Mouse (Mus musculus): ENCODE data around the gene Gm10770.
A peak's percentile ranks its signal among the peaks of the same experiment; 100 is the strongest.
"Not testable (repeated sequence)": the region's sequence is repeated elsewhere in the genome, so short reads cannot be mapped to it uniquely, and the experiment has no call there.

The Gm10770 gene

DNA sequence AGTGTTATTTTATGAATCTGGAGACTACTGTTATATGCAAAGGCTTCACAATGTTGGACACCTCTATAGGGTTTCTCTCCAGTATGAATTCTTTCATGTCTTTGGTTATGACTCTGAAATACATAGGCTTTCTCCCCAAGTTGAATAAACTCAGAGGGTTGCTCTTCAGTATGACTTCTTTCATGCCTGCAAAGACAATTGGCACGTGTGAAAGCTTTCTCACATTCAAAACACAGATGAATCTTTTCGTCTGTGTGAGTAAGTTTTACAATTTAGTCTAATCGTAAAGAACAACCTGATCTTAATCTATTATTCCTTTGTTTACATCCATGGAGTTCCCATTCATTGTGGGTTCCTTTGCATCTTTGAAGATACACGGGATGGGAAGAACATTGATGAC lies at the start of gene Gm10770:
Gene Gm10770 (minus strand): TSS at position 101 of the 400 bp plus-strand sequence.
- DNase-seq (ENCODE audit: low spot score in 2 of 2): not testable (repeated sequence)

DNA sequence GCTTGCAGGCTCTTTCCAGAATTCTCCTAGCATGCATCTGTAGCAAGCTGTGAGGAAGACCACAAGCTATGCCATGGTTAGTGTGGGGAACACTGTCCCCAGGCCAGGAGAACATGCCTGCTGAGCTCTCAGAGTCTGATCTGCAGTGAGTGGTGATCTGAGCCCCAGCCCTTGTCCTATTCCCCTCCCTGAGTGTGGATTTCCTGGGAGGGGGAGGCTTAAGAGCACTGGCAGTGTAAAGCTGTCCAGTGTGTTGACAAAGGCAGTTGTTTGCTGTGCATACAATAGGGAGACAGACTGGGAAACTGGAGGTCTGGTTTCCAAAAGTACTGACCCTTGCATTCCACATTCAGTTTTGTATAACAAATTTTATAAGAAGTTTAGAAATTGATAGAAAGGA lies 43.8 kb upstream of the Gm10770 start:
- DNase-seq (ENCODE audit: low spot score in 2 of 2): not testable (repeated sequence)

DNA sequence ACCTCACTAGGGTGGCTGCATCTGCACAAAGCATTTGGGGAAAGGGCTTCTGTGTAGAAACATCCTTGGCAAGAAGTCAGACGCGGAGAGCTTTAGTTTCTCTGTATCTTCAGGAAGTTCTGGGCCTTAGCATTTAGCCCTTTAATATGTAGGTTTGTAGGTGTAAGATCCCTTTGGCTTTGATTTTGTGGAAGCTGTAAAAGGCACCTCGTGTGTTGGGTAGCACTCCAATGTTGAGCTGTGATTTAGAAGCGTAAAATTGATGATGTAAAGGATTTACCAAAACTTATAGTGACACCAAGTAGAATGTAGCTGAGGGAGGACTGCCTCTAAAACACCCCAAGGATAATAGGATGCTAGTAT lies 38.9 kb upstream of the Gm10770 start:
- DNase-seq (ENCODE audit: low spot score in 2 of 2): not testable (repeated sequence)

DNA sequence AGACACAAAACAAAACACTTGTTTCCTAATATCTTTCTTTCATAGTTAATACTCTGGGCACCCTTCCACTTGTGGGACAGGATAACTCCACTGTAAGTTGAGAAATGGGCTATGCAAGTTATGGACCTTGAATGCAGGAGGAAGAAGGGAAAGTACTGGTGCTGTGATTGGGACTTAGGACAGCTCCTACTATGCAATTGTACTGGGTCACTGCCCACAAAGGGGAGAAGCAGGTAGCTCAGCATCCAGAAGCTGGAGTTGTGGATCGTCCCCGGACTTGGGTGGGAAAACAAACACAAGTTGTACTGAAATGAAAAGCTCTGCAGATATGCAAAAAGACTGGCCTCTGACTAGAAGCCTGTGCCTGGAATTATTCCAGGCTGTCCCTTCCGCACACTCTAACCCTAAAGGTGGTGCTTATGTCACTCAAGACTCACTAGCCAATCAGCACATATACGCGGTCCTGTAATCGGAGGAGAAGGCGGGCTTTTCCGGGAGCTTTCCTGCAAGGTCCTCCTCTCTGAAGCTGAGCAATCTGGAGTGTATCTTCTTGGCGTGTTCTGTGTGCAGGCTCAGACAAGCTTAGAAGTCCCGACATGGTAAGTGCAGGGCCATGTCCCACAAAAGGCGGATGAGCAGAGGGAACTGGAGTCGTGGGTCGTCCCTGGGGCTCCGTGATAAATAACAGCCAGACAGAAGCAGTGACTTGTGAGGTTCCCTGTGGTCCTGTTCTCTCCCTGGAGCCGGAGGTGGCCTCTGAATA lies 38.3 kb upstream of the Gm10770 start, which contains the start of gene Zfp937:
Gene Zfp937 (plus strand): TSS at position 474 of the 763 bp plus-strand sequence.
- DNase-seq (ENCODE audit: low spot score in 2 of 2): peak; percentile 87 to 88

DNA sequence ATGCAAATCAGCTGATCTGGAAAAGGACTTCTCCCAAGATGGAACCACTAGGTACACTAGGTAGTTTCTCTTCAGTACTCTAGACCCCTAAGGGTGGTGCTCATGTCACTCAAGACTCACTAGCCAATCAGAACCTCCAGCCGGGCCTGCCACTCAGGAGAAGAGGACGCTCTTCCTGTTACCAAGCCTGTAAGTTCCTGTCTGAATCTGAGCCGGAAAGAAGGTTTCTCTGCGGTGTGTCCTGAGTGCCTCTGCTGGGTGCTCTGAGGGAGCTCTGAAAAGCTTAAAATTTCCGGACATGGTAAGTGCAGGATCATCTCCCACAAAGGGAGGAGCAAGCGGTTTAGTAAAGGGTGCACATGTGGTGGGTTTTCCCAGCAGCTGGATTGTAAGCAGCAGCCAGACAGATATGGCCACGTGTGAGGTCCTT lies 2.1 kb upstream of the Gm10770 start, which contains the start of gene Gm14139:
Gene Gm14139 (plus strand): TSS at position 186 of the 430 bp plus-strand sequence.
- DNase-seq (ENCODE audit: low spot score in 2 of 2): not testable (repeated sequence)

DNA sequence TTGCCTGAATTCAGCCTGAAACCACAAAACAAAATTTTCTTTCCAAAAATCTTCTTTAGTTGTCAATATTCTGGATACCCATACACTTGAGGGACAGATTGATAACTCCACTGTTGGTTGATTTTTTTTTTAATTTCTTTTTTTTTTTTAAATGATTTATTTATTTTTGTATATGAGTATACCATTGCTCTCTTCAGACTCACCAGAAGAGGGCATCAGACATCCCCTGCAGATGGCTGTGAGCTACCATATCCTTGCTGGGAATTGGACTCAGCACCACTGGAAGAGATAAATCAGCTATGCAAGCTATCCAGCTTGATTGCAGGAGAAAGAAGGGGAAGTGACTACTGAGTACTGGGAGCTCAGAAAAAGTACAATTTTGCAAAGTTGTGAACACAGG lies 1.6 kb upstream of the Gm10770 start:
- DNase-seq (ENCODE audit: low spot score in 2 of 2): not testable (repeated sequence)

DNA sequence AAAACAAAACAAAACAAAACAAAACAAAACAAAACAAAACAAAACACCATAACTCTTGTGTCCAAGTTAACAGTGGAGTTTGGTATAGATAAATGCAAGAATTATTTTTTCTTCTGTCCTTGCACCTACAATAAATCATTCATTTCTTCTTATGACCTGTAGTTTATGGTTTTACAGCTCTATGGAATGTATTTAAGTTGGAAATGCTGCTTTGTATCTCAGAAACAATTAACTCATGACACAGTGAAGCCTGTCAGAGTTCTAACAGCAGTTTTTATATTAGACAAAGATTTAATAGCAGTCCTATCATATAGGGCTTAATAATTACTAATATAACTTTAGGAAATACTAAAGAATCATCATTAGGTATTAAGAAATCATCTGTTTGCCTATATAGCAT lies 5.6 kb downstream of the Gm10770 start:
- no peak for DNase-seq (ENCODE audit: low spot score in 2 of 2)

DNA sequence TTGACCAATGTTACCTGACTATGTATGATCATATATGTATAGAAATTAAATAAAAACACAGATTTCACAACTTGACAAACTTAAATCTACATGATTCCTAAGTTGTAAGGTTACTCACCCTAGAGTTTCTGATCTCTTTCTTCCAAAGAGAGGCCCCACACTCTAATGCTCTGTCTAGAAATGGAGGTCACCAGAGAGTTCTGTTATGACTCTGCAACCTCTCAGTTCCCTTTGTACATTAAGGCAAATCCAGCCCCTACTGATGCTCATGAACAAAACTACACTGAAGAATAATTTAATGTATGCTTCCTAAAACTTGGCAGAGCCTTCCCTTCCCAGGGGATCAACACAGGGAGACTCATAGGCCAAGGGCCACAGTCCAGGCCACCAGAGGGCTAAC lies 12.8 kb downstream of the Gm10770 start:
- DNase-seq (ENCODE audit: low spot score in 2 of 2): no peak

DNA sequence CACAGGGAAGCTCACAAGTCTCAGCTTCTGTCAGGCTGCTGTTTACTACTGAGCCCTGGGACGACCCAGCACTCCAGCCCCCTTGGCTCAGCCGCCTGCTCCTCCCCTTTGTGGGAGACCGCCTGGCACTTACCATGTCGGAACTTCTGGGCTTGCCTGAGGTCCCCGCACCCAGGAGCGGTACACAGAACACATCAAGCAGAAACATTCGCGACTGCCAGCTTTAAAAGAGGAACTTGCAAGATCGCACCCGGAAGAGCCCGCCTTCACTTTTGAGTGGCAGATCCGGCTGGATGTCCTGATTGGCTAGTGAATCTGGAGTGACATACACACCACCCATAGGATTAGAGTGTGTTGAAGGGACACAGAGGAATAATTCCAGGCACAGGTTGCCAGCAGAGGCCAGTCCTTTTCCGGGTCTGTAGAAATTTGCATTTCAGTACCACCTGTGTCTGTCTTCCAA lies 43.0 kb downstream of the Gm10770 start, which contains the start of gene Zfp120:
Gene Zfp120 (minus strand): TSS at position 274 of the 463 bp plus-strand sequence.
- peak; percentile 91 to 93 for DNase-seq (ENCODE audit: low spot score in 2 of 2)

DNA sequence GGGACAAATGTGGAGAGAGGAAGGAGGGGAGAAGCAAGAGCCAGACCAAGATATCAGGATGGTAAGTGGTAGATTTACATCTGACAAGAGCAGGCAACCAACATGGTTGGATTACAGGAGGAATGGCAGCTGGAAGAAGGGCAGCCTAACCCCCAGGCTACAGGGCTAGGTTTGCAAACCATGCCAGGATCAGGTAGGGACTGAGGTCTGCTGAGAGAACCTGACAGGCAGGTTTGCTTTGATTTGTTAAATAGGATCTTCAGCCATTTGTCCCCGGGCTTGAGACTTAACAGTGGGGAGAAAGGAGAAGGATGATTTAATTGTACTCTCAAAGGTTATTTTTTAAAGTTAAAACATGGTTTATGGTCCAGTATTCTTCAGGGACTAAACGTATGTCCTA lies 46.7 kb downstream of the Gm10770 start:
- no peak for DNase-seq (ENCODE audit: low spot score in 2 of 2)

DNA sequence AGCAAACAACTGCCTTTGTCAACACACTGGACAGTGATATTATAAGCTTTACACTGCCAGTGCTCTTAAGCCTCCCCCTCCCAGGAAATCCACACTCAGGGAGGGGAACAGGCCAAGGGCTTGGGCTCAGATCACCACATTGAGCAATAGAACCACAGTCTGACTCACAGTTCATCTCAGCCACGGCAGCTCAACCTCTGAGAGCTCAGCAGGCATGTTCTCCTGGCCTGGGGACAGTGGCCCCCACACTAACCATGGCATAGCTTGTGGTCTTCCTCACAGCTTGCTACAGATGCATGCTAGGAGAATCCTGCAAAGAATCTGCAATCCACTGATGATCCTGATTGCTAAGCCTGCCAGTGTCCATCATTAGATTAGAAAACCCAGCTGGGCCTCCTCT lies 47.5 kb downstream of the Gm10770 start:
- DNase-seq (ENCODE audit: low spot score in 2 of 2): not testable (repeated sequence)

Measured in heart, adult 9 months (tissue).